Comparison of ENCODE assay signal across 17 mouse cellular contexts in the genomic region with DNA sequence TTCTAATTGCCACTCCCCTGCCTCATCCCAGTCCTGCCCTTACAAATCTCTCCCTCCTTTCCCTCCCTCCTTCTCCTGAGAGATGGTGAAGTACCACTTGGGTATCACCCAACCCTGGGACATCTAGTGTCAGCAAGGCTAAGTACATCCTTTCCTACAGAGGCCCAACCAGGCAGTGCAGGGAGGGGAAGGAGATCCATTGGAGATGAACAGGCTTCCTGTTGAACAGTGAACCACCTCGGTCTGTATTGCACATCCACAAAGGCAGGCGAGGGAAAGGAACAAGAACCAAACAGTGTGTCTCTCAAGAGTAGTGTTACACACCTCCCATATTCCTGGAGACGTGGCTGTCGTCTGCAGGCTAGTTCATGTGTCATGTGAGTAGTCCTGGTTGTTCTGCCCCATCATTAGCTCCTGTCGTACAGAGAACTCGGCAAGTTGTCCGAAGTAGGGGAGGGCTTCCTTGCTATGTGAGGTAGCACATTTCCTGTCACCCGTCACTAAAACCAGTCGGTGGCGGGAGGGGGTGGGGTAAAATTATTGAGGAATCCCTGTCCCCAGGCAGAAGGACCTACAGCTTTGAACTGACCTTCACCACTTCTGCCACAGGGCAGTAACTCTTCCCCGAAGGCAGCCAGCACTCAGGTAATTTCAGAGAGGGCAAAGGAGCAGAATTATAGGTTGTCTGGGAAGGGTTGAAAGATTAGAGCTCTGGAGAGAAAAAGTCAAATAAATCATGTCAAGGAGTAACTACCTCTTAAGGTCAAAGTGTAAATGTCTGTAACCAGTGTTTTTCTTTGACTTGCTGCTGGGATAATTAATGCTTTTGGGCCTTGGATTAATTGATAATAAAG.
DNase-seq lines count a peak whose midpoint lies in the region; ATAC-seq and TF ChIP-seq lines count a peak whose summit lies in the region.
"Had no signal": no experiment of that assay in that cellular context is flagged by ENCODE, and none has a peak within 500 bp of the region (broad histone marks: within the 10 kb centered on the region; RNA-seq: fewer than 3 reads in every experiment).

No protein-coding gene starts in this region.

- ATAC-seq in kidney, postnatal 0 days (replicated peaks; ENCODE audit: low FRiP score, low read depth), result no peak; the same call in 1 of the 2 replicates
- peak; percentile 75 for ATAC-seq in intestine, embryonic 16.5 days
- ATAC-seq: forebrain, embryonic 14.5 days had no signal

- no peaks in the 10 kb centered on the region for H3K9me3 ChIP-seq in kidney, postnatal 0 days (replicated peaks; ENCODE audit: low read length)
- no peaks in the 10 kb centered on the region for H3K9me3 ChIP-seq in intestine, embryonic 16.5 days (ENCODE audit: control insufficient read depth, low read length)
- H3K9me3 ChIP-seq: midbrain, embryonic 12.5 days had no signal

- H3K4me1 ChIP-seq in kidney, postnatal 0 days (replicated peaks; ENCODE audit: insufficient read depth, low read length), result no peaks in the 10 kb centered on the region
- no peaks in the 10 kb centered on the region; the same call in 1 of the 2 replicates for H3K4me1 ChIP-seq in intestine, embryonic 16.5 days (ENCODE audit: control insufficient read depth, insufficient read depth, low read length)
- H3K4me1 ChIP-seq: midbrain, embryonic 12.5 days had no signal

- H3K27ac ChIP-seq in kidney, postnatal 0 days, result no peak overlapping the region
- no peak overlapping the region for H3K27ac ChIP-seq in intestine, embryonic 16.5 days (ENCODE audit: low read length)
- H3K27ac ChIP-seq: midbrain, embryonic 12.5 days had no signal

- H3K36me3 ChIP-seq in kidney, postnatal 0 days (ENCODE audit: insufficient read depth, low read length), result no peaks in the 10 kb centered on the region
- no peaks in the 10 kb centered on the region for H3K36me3 ChIP-seq in intestine, embryonic 16.5 days (ENCODE audit: control insufficient read depth, insufficient read depth, low read length)
- H3K36me3 ChIP-seq: midbrain, embryonic 12.5 days had no signal

- H3K27me3 ChIP-seq in kidney, postnatal 0 days (ENCODE audit: insufficient read depth, low read length), result no peaks in the 10 kb centered on the region
- H3K27me3 ChIP-seq in intestine, embryonic 16.5 days (replicated peaks; ENCODE audit: control insufficient read depth, insufficient read depth, low read length), result no peaks in the 10 kb centered on the region
- H3K27me3 ChIP-seq: midbrain, embryonic 12.5 days had no signal

- no peak overlapping the region for H3K9ac ChIP-seq in kidney, postnatal 0 days (ENCODE audit: low read depth, low read length)
- no peak overlapping the region for H3K9ac ChIP-seq in intestine, embryonic 16.5 days (ENCODE audit: low read depth, low read length)
- H3K9ac ChIP-seq: midbrain, embryonic 12.5 days had no signal

- no peak overlapping the region for H3K4me3 ChIP-seq in kidney, postnatal 0 days (replicated peaks; ENCODE audit: low read depth, low read length)
- no peak overlapping the region for H3K4me3 ChIP-seq in intestine, embryonic 16.5 days (ENCODE audit: low read length)
- H3K4me3 ChIP-seq: midbrain, embryonic 12.5 days had no signal

- no peak for TF ChIP-seq CTCF in kidney, postnatal 0 days (IDR thresholded peaks at IDR 0.05; ENCODE audit: low read depth)

- peak; percentile 15 for DNase-seq in adrenal gland, adult 2 months
- DNase-seq in adrenal gland, adult 8-10 months, result no peak
- peak; percentile 38 for DNase-seq in kidney, postnatal 0 days (ENCODE audit: low spot score)
- no peak for DNase-seq in kidney, postnatal 14 days
- no peak for DNase-seq in T-cell, adult 2 months (ENCODE audit: low spot score)
- DNase-seq in cerebellum, postnatal 25 days, result no peak
- DNase-seq in ovary, postnatal 10 days (ENCODE audit: low spot score), result no peak
- DNase-seq: adrenal gland, postnatal 10 days; cerebellum, adult 2 months; heart, postnatal 4 days; liver; lung, adult 2 months; lung, postnatal 4 days; right cerebral cortex, adult 18-20 months had no signal

- WGBS in kidney, postnatal 0 days, result 9% methylated on average over 11 of the region's 11 CpGs
- WGBS in intestine, embryonic 16.5 days, result 29% methylated on average over 11 of the region's 11 CpGs

- no peak overlapping the region for H3K4me2 ChIP-seq in kidney, postnatal 0 days (ENCODE audit: low read length)
- no peak overlapping the region for H3K4me2 ChIP-seq in intestine, embryonic 16.5 days (ENCODE audit: low read depth, low read length)
- H3K4me2 ChIP-seq: midbrain, embryonic 12.5 days had no signal

Comparison
In these comparisons a context has a peak if more than half of its experiments do, and no peak if none do; other contexts are left out.
1. DNase-seq: peak in adrenal gland, adult 2 months (single experiment) and kidney, postnatal 0 days (single experiment); none in adrenal gland, adult 8-10 months (single experiment), kidney, postnatal 14 days (single experiment), T-cell, adult 2 months (single experiment), cerebellum, postnatal 25 days (0 of 2) and ovary, postnatal 10 days (single experiment).